ENCODE assay signal across 9 mouse cellular contexts in genomic region chr17:78272142-78272541, GRCm38 (mm10).
A peak's percentile ranks its signal among the peaks of the same experiment; 100 is the strongest.
DNase-seq lines count a peak whose midpoint lies in the region; ATAC-seq and TF ChIP-seq lines count a peak whose summit lies in the region.
"Had no signal": no experiment of that assay in that cellular context is flagged by ENCODE, and none has a peak within 500 bp of the region (broad histone marks: within the 10 kb centered on the region; RNA-seq: fewer than 3 reads in every experiment).

No protein-coding gene starts in this region.

- no peak for DNase-seq in heart, embryonic 10.5 days (ENCODE audit: low spot score)
- DNase-seq in layer of hippocampus, adult 2 months (ENCODE audit: low spot score in 2 of 2), result no peak
- no peak for DNase-seq in layer of hippocampus, postnatal 10 days (ENCODE audit: low spot score in 2 of 2)
- DNase-seq in embryonic facial prominence, embryonic 10.5 days (ENCODE audit: low spot score), result no peak
- DNase-seq in lung, postnatal 25 days (ENCODE audit: low spot score), result peak; percentile 35
- no peak for DNase-seq in thymus, postnatal 36 days
- DNase-seq: midbrain, embryonic 14.5 days had no signal

- H3K9me3 ChIP-seq in heart, embryonic 13.5 days, result no peaks in the 10 kb centered on the region
- no peaks in the 10 kb centered on the region for H3K9me3 ChIP-seq in heart, embryonic 10.5 days
- H3K9me3 ChIP-seq in embryonic facial prominence, embryonic 10.5 days, result no peaks in the 10 kb centered on the region

- no peaks in the 10 kb centered on the region for H3K36me3 ChIP-seq in heart, embryonic 13.5 days
- no peaks in the 10 kb centered on the region for H3K36me3 ChIP-seq in heart, embryonic 10.5 days
- no peaks in the 10 kb centered on the region for H3K36me3 ChIP-seq in embryonic facial prominence, embryonic 10.5 days (replicated peaks)

- WGBS in heart, embryonic 13.5 days, result 76% methylated on average over 8 of the region's 8 CpGs
- 79% methylated on average over 8 of the region's 8 CpGs for WGBS in heart, embryonic 10.5 days
- WGBS in embryonic facial prominence, embryonic 10.5 days, result 84% methylated on average over 8 of the region's 8 CpGs

- no peak overlapping the region for H3K4me2 ChIP-seq in heart, embryonic 13.5 days

- no peak overlapping the region for H3K9ac ChIP-seq in heart, embryonic 13.5 days

- peaks cover 35% of the 10 kb centered on the region for H3K4me1 ChIP-seq in heart, embryonic 13.5 days
- peaks cover 17% of the 10 kb centered on the region for H3K4me1 ChIP-seq in heart, embryonic 10.5 days
- H3K4me1 ChIP-seq in embryonic facial prominence, embryonic 10.5 days, result peaks cover 26% of the 10 kb centered on the region

- ATAC-seq in heart, embryonic 13.5 days (ENCODE audit: extremely low read depth, insufficient number of reproducible peaks, low FRiP score, low TSS enrichment), result no peak
- no peak for ATAC-seq in monocyte, adult 5-6 weeks (replicated peaks; ENCODE audit: insufficient number of reproducible peaks, low FRiP score, low TSS enrichment, poor library complexity, severe bottlenecking)

- no peaks in the 10 kb centered on the region for H3K27me3 ChIP-seq in heart, embryonic 13.5 days (replicated peaks)
- no peaks in the 10 kb centered on the region for H3K27me3 ChIP-seq in heart, embryonic 10.5 days (ENCODE audit: insufficient read depth, poor library complexity, severe bottlenecking)
- H3K27me3 ChIP-seq in embryonic facial prominence, embryonic 10.5 days (replicated peaks; ENCODE audit: low read depth, poor library complexity, severe bottlenecking), result no peaks in the 10 kb centered on the region

- H3K27ac ChIP-seq in heart, embryonic 13.5 days (replicated peaks), result peak overlapping the region; percentile 61
- H3K27ac ChIP-seq in heart, embryonic 10.5 days, result no peak overlapping the region
- H3K27ac ChIP-seq in layer of hippocampus, adult 2 months, result peak overlapping the region; percentile 65; the same call in 1 of the 2 replicates
- peak overlapping the region; percentile 30; the same call in 1 of the 2 replicates for H3K27ac ChIP-seq in embryonic facial prominence, embryonic 10.5 days (replicated peaks)

- no peak for TF ChIP-seq CTCF in layer of hippocampus, adult 2 months (conservative IDR thresholded peaks at IDR 0.05)

- no peak overlapping the region for H3K4me3 ChIP-seq in heart, embryonic 13.5 days
- H3K4me3 ChIP-seq in heart, embryonic 10.5 days, result no peak overlapping the region
- H3K4me3 ChIP-seq in layer of hippocampus, adult 2 months, result no peak overlapping the region
- H3K4me3 ChIP-seq in embryonic facial prominence, embryonic 10.5 days, result no peak overlapping the region
